Mouse (Mus musculus) thymus, postnatal 10 days (tissue): ENCODE data around the gene Zfp866.

Source experiments
- DNase-seq, 2 experiments: peaks; one replicate each; pipeline ENCODE4 v3.0.0; 2021; ENCODE audit warnings: low spot score in 2 of 2

The Zfp866 gene

DNA sequence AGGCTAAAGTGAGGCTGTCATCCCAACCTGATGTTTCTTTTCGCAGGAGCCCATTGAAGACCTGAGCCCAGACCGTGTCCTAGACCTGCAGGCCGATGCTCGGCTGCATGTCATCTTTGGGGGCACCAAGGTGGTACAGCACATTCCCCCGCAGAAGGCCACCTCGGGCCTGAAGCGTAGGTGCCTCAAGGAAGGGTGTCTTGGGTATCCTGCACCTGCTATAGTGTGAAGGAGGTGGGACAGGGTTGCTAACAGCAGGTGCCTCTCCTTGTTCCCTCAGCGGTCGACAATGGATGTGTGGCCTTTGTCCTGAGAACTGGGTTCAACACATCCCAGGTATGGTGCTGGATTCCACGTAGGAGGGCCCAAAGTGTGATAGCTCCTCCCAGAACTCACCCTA lies 6.7 kb upstream of the Zfp866 start:
- peak in 1 of 2 experiments; percentile 2 for DNase-seq

DNA sequence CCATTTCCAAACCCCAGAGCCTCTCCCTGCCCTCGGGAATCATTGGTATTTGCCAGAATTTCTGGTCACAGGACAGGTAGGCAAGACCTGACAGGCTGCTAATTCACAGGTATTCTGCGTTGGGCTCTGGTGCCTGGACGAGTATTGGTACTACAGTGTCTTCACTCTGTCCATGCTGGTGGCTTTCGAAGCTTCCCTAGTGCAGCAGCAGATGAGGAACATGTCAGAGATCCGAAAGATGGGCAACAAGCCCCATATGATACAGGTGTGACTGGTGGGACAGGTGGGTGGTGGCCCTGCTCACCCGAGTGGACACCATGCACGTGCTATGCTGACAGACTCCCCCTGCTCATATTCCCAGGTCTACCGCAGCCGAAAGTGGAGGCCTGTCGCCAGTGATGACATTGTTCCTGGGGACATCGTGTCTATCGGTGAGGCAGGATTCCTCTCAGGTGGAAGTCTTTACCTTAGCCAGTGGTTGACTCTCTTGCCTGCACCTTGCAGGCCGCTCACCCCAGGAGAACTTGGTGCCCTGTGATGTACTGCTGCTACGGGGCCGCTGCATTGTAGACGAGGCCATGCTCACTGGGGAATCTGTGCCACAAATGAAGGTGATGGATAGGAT lies 5.9 kb upstream of the Zfp866 start:
- DNase-seq: peak in 1 of 2 experiments; percentile 2

DNA sequence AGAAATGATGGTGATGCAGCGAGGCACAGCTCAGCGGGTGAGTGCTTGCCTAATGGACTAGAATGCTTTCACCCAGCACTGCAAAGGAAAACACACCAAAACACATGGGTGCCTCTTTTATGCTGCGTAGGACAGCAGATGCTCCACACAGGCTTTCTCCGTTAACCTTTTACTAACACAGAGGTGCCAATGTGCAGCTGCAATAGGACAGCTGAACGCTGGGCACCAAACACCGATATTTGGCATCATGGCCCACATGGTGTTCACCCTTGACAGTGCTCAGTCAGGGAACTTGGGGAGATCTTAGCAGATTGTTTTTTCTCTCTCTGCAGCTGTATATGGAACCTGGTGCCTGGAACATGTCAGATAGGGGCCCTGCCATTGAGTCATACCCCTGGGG lies 3.9 kb upstream of the Zfp866 start:
- no peak for DNase-seq

DNA sequence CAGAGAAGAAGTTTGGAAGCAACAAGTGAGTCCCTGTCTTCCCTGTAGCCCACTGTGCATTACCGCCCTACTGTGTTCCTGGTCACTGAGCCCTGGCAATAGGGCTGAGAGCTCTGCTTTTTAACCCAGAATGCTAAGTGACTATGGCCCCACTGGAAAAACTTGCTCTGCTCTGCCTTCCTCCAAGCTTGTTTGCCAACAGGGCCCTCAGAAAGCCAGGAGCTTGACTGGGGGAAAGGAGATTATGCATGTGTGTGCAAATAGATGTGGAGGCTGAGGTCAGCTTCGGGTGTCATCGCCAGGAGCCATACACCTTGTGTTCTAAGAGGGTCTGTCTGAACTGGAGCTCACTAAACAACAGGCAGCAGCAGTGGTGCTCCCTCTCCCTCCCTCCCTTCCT lies 3.1 kb upstream of the Zfp866 start:
- no peak for DNase-seq

DNA sequence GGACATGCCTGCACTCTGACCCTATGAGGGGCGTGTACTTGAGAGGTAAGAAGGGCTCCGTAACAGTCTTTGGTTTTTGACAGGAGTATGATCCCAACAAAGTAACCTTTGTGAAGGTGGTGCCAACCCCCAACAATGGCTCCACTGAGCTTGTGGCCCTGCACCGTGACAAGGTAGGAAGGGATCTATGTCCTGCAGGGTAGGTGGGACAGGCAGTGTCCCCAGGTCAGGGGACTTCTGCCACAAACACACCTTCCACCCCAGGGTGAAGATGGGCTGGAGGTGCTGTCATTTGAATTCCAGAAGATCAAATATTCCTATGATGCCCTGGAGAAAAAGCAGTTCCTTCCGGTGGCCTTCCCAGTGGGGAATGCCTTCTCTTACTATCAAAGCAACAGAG lies 2.7 kb upstream of the Zfp866 start:
- no peak for DNase-seq

DNA sequence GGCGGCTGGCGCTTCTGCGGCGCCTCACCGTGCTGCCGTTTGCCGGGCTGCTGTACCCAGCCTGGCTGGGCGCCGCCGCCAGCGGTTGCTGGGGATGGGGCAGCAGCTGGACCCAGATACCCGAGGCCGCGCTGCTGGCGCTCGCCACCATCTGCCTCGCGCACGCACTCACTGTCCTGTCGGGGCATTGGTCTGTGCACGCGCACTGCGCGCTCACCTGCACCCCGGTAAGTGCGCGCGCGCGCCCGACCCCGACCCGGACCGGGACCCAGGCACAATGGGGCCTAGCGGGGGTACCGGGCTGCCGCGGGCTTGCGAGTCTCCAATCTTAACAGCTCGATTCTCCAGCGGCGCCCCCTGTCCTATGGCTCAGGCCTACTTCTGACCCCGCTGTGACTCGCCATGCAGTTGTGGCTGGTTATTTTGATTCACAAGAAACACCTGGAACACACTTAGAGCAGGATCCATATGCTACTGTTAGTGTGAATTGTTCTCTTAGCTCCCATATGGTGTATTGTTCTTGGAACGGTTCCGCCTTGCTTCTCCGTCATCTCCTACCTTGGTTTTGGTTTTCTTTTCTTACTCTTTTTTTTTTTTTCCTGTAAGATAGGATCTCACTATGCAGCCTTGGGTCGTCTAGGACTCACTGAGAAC lies 564 bp upstream of the Zfp866 start:
- peak; percentile 51 to 54 for DNase-seq

DNA sequence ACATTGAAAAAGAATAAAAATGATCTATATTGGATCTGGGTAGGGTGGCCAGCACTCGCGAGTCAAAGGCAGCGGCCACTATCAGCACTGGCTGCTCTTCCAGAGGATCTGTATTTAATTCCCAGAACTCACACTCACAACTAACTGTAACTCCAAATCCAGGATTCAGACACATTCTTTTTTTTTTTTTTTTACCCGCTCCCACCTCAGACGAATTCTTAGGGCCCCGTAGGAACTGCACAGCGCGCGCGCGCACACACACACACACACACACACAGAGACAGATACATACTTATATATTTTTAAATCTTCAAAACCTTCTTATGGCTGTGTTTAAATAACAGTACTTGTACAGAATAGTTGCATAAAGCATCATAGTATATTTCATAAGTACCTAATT lies 614 bp downstream of the Zfp866 start:
- DNase-seq: no peak

DNA sequence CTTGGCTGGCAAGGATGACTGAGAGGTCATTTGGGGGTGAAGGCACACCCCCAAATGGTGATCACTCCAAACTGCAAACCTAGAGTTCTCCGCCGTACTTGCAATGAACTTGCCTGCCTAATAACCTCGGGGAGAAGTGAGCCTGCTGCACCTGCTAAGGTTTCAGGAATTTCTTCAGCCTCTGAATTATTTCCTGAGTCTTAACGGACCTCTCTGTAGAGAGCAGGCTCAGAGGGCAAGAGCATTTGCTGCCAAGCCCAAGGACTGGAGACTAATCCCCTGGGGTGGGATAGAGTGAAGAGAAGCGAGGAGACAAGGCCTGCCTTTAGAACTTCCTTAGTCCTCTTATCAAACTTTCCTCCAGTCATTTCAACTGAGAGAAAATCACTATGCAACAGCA lies 1.2 kb downstream of the Zfp866 start:
- no peak for DNase-seq

DNA sequence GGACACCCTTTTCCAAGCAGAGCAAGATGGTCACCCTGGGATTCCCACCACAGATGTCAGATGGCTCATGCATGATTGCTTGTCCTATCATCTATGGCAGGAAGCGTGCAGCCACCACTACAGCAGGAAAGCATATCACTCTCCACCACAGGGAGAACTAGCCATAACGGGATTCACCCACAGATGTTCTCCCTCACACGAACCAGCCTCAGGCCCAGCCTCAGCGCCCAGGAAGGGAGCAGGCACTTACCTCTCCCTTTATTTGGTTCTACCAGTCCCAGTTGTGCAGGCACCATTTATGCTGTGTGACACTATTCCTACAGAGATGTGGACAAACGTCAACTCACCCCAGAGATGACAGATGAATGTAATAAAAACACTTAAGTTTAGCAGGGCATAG lies 1.9 kb downstream of the Zfp866 start:
- no peak for DNase-seq

DNA sequence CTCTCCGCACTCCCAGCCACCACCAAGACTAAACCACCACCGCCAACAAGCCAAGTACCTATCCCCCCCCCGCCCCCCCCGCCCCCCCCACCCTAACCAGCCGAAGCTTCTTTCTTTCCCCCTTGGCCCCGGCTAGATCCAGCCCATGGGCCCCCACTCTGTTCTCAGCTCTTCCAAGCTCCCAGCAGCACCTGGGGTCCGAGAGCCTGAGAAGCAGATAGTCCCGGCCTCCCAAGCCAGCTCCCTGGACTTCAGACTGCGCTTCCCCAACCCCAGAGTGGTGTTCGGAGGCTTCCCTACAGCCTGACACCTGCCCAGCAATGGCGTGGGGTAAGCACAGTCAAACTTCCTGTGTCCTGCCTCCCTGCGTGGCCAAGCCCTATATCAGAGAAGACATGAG lies 13.9 kb downstream of the Zfp866 start:
- no peak for DNase-seq

DNA sequence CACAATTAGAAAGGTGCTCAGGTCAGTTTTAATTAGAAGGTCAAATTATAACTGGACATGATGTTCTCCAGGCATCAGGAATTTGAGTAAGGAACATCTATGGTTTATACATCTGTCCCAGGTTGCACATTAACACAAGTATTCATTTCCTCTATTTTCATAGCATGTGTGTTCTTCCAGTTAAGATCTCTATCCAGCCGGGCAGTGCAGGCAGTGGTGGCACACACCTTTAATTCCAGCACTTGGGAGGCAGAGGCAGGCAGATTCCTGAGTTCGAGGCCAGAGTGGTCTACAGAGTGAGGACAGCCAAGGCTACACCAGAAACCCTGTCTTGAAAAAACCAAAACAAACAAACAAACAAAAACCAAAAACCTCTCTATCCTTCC lies 15.8 kb downstream of the Zfp866 start:
- no peak for DNase-seq

DNA sequence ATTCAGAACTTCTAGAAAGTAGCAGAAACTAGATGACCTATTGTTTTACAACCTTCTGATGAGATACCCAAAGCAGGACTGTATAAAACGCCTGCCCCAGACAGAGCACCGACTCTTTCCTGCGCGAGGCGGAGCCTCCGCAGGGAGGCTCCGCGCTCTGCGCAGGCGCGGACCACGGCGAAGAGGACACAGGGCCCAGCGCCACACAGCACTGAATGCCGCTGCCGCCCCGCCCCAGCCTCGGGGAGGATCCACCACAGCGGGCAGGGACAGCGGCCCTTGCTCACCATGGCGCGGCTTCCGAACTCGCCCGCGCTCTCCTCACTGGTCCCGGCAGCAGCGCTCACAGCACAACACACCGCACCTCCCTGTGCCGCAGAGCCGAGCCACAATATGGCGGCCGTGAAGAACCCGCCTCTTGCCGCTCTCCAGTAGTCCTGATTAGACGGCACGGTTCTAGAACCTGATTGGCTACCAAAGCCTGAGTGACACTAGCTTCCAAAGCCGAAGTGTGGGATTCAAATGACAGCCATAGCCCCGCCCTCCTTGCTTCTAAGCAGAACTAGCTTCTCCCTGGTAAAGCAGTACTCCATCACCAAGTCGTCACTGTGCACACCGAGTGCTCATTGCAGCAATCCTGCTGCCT lies 16.4 kb downstream of the Zfp866 start, which contains the start of gene Gm20422:
TSS of gene Gm20422 (minus strand) at position 384 of the 646 bp plus-strand sequence.
- peak; percentile 79 to 85 for DNase-seq

DNA sequence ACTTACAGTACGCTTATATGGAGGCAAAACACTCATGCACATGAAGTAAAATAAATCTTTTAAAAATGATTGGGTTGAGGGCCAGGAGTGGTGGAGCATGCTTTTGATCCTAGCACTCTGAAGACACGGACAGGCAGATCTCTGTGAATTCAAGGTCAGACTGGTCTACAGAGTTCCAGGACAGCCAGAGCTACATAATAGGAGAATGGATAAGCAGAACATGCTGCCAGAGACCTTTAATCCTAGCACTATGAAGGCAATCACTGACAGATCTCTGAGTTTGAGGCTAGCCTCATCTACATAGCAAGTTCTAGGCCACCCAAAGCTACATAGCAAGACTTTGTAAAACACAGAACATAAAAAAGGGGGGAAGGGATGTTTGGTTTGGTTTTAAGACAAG lies 18.9 kb downstream of the Zfp866 start:
- no peak for DNase-seq

DNA sequence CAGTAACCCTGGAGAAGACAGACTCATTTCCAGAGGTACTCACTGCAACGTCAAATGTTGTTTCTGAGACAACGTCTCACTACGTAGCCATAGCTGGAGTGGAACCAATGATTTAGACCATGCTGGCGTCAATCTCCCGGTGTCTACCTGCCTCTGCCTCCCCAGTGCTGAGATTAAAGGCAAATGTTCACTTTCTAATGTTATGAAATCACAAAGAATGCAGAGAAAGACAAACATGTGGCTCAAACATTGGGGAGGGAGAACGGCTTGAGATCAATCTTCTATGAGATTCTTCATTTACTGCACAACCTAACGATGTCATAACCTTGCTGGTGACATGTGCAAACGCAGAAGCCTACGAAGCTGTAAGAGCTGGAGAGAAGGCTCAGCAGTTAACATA lies 19.8 kb downstream of the Zfp866 start:
- no peak for DNase-seq

DNA sequence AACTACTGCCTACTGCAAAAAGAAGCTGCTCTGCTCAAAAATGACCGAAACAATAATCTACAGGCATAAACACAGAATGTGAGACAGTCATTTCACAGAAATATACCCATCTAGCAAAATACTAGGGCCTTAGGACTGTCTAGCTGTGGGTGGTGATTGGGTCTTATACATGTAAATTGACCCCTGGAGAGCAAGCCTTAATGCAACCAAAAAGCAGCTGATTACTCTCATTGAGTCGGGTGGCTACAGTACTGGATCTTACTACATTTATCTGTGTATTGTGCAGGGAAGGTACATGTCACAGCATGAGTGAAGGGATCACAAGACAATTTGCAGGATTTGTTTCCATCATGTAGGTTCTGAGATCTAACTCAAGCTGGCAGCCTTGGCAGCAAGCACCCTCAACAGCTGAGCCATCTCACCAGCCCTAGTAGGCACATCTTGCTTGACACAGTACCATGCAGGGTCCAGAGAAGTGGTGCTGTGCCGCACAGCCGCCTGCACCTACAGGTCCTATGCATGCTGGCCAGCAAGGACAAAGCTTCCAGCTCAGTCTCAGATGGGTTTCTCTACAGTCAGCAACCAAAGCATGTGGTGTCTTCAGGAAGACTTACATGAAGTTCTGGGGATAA lies 29.0 kb downstream of the Zfp866 start:
- DNase-seq: no peak

DNA sequence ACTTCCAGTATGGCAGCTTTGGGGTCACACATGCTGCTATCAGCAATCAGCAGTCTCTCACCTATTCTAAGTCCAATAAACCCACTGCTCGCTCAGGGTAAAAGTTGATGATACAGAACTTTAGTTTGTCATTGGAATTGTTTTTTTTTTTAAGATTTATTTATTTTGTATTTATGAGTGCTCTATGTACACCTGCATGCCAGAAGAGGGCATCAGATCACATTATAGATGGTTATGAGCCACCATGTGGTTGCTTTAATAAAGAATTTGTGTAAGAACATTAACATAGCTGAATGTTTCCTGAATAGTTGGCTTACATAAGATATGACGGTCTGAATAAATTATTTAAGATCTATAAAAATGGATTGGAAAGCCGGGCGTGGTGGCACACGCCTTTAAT lies 32.7 kb downstream of the Zfp866 start:
- no peak for DNase-seq

DNA sequence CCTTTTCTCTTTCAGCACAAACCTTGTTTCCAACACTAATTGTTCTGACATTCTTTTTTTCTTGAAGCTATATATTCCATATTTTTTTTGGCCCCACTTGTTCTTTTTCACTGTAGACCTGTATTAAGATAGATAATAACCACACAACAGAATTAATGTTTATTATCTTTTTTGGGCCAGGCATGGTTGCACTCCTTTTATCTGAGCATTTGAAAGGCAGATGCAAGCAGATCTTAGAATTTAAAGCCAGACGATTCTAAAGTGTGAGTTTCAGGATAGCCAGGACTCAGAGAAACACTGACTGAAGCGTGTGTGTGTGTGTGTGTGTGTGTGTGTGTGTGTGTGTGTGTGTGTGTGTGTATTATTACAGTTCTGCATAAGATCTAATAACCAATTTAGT lies 38.5 kb downstream of the Zfp866 start:
- no peak for DNase-seq

DNA sequence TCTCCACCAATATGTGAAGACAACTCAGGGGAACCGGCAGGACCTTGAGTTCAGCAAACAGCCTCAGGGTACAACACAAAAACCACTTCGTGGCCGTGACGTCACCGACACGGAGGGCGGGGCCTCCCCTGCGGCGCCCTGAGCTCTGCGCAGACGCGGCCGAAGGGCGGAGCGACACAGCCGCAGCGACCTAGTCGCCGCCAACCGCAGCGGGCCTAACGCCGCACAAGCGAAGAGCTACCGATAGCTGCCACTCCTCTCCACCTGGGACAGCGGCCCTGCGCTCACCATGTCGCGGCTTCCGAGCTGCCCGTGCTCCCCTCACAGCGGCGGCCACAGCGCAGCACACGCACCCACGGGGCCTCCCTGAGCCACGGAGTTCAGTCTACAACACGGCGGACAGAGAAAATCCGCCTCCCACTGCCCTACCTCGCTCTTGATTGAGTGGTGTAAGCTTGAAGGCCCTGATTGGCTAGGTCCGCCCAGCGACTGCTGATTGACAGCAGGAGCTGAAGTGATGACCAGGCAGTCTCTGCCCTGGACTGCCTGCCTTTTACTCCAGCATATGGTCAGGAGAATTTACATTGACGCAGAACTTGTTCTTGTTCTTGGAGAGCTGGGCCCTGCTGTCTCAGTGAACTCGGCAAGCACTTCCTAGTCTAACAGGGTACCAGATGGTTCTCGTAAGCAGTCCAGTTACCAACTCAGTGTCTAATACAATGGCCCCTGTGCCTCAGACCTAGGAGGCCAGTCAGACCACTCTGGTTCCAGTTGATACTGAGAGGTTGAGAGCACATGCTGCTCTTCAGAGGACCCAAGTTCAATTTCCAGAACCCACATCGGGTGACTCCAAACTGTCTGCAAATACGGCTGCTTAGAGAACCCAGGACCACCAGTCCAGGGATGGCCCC lies 41.2 kb downstream of the Zfp866 start, which contains the start of gene Zfp963:
TSS of gene Zfp963 (minus strand) at position 427 of the 911 bp plus-strand sequence.
- DNase-seq: peak; percentile 93 to 97

DNA sequence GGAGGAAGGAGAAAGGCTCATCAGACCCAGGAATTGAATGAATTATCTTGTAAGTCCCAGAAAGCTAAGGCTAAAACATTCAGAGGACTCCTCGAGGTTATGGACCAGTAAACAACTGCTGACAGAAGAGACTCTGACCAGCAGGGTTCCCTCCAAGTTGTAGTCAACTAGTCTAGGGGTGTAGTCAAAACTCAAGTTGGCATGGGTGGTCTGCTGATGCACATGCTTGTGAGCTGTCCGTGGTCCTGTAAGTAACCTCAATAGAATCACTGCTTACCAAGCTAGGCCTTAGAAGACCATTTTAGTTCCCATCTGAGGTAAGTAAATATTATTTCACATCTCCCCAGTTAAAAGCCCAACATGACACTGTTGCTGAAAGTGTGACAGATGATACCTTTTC lies 49.7 kb downstream of the Zfp866 start:
- DNase-seq: no peak

DNA sequence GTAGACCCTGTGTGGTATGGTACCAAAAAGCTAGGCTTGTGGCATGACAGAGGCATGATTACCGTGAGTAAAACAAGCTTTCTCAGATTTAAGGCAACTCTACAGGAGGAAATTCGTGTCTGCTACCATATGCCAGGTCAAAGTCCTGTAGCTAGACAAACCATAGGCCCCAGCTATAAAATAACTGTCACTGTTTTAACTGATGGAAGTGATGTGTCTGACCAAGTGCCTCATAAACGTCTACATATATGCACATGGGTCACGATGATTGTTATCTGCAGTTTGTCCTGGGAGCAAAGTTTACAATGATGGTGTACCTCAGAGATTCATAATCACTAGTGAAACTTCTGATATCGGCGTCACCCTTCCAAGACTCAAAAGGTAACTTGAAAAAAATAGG lies 50.2 kb downstream of the Zfp866 start:
- no peak for DNase-seq

DNA sequence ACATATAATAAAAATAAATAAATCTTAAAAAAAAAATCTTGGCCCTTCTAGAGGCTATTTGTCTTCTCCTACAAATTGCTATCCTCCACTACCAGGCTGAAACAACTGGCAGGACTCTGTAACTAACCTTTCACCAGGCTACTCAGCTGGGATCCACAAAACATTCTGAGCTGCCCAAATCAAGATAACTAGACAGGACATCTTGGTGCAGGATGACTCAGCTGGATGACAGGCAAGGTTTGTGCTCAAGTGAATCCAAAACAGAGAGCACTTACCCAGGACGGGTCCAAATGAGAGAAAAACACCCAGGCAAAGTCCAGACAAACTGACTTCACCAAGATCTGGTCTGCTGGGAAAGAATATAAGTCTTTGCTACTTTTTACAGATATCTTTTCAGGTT lies 55.5 kb downstream of the Zfp866 start:
- DNase-seq: no peak

DNA sequence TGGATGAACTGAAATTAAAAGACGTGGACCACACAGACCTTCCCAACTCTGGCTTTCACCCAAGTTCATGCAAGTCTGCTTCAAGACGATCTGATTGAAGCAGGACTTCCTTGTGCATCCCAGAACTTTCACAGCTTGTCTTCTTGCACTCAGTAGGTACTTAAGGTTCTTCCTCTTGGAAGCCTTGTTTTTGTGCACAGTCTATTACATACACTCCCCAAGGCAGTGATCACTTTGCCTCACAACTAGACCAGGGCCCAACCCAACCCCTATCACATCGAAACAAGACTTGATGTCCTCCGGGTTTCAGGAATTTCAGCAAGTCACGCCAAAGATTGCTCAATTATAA lies 73.8 kb downstream of the Zfp866 start:
- DNase-seq: no peak
